Mouse (Mus musculus) monocyte, adult 59 days (primary cell): ENCODE measurements around the gene Ube2dnl2. TPM values are rescaled to one million over a fixed set of nuclear protein-coding genes. Genes with fewer than 3 reads are reported as not detected.

Experiments
- total RNA-seq, 2 experiments: library from RNA; stranded (reverse); gene quantifications; one replicate each; pipeline ENCODE4 v1.2.4; 2023

Gene Ube2dnl2
- total RNA-seq = not detected

DNA sequence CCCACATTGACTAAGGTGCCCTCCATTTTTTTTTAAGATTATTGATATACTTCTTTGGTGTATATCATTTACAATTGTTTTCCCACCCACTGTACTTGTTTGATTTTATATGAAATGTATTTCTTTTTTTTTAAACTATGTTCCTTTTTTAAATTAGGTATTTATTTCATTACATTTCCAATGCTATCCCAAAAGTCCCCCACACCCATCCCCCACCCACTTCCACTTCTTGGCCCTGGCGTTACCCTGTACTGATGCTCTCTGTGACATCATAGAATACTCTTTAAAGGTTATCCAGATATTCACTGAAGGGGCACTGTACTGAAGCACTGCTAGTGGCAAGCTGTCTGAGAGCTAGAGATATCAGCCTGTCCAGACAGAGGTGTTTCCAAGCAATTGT lies at the start of gene Ube2dnl2:
Gene Ube2dnl2, plus strand, starts transcription at position 301 of the 400 bp plus-strand sequence.

DNA sequence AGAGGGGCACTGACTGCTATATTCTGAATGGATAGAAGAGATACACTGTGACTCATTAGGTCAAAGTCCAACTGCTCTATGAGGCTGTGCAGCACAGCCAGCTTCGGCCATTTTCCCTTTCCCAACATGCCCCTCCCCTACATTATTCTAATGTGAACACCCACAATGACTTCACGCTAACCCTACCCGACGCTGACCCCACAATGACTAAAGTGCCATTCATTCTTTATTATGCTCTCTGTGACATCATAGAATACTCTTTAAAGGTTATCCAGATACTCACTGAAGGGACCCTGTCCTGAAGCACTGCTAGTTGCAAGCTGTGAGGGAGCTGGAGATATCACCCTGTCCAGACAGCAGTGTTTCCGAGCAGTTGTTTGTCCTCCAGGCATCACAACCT lies 2.7 kb upstream of the Ube2dnl2 start, which contains the start of gene Ube2dnl1:
Gene Ube2dnl1, plus strand, starts transcription at position 301 of the 400 bp plus-strand sequence.

Other genes with a start within 250 kb of the Ube2dnl2 start
- gene Ube2dnl1, start 2.6 kb upstream of the Ube2dnl2 start, total RNA-seq = not detected